Mouse (Mus musculus) thymus, postnatal 25 days (tissue): Measurements from ENCODE around the gene Trafd1.

Experiments
- DNase-seq: peaks from one replicate; pipeline ENCODE4 v3.0.0; 2022

Gene Trafd1

GRCm38 (mm10) chr5:121329333-121330058 is 55.9 kb downstream of the Trafd1 start:
- DNase-seq = no peak

- DNase-seq = no peak
These were observed 59.2 kb downstream of the Trafd1 start for GRCm38 (mm10) chr5:121326079-121326805.
